Mouse (Mus musculus) brain, embryonic 14.5 days (tissue): ENCODE results near the gene Sergef.

Source experiments
- CTCF ChIP-seq: fragments of 200-500 bp; IDR thresholded peaks from 2 replicates; pipeline ENCODE4 v1.5.1; 2012; ENCODE audit warnings: inconsistent platforms, mild to moderate bottlenecking, moderate library complexity, borderline replicate concordance; ENCODE audit not compliant: insufficient read depth, insufficient read length; ENCODE audit errors: extremely low read depth
- POLR2A ChIP-seq: fragments of 200-500 bp; IDR thresholded peaks from 2 replicates; pipeline ENCODE4 v1.6.1; 2012; ENCODE audit warnings: mild to moderate bottlenecking, inconsistent platforms, borderline replicate concordance; ENCODE audit not compliant: poor library complexity, insufficient read depth, insufficient read length, severe bottlenecking; ENCODE audit errors: extremely low read depth

DNA sequence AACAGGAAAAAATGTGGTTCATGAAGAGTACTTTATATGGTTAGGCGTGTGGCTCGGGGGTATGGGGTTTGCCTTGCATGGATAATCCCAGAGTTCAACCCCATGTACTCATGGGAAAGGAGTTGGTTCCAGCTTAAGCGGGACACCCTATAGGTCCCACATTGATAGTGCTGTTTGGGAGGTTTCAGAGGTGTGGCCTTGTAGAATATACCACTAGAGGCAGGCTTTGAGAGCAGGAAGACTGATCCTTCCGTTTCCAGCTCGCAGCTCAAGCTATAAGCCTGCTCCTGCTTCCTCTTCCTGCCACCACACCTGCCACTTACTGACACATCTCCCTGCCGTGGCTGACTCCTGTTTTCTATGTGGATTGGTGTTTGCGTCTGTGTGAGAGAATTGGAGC, 116.4 kb downstream of the Sergef start:
- TF ChIP-seq CTCF, result no peak
- TF ChIP-seq POLR2A, result no peak
